Mouse (Mus musculus): ENCODE results near the gene Ctnna2. TPM values are rescaled to one million over a fixed set of nuclear protein-coding genes. Genes with fewer than 3 reads are reported as not detected.

The Ctnna2 gene
- total and polyA plus RNA-seq, 2 experiments from 2014 or later, result 0.22 TPM; not detected in 1

- TF ChIP-seq EP300 (IDR thresholded peaks at IDR 0.05; ENCODE audit: low read depth) (no peak), CTCF (IDR thresholded peaks at IDR 0.05; ENCODE audit: low read depth) (no peak)
- Histone ChIP-seq H3K9ac (replicated peaks; ENCODE audit: low read depth, low read length) (no peak overlapping the region), H3K4me1 (ENCODE audit: control insufficient read depth, insufficient read depth) (no peaks in the 10 kb centered on the region), H3K4me3 (ENCODE audit: low read depth, low read length) (no peak overlapping the region), H3K27me3 (ENCODE audit: control insufficient read depth, insufficient read depth, low read length) (no peaks in the 10 kb centered on the region), H3K4me2 (ENCODE audit: low read depth, low read length) (no peak overlapping the region), H3K27ac (ENCODE audit: low read depth) (no peak overlapping the region), H3K9me3 (replicated peaks; ENCODE audit: control insufficient read depth, low read length) (no peaks in the 10 kb centered on the region), H3K36me3 (replicated peaks; ENCODE audit: control insufficient read depth, insufficient read depth, low read length) (no peaks in the 10 kb centered on the region)
- no peak for DNase-seq (ENCODE audit: low spot score)
- no peak for ATAC-seq (ENCODE audit: insufficient read depth, low read depth)
Observed at GRCm38 (mm10) chr6:77425746-77426145, 553.8 kb downstream of the Ctnna2 start.

- TF ChIP-seq EP300 (IDR thresholded peaks at IDR 0.05; ENCODE audit: low read depth), result no peak
- no peak for TF ChIP-seq CTCF (IDR thresholded peaks at IDR 0.05; ENCODE audit: low read depth)
- 59% methylated on average over 4 of the region's 4 CpGs for WGBS
Observed at GRCm38 (mm10) chr6:77424826-77425225, 554.7 kb downstream of the Ctnna2 start.

GRCm38 (mm10) chr6:77421564-77422139 lies 557.8 kb downstream of the Ctnna2 start:
- Histone ChIP-seq H3K4me2 (ENCODE audit: low read depth, low read length) (no peak overlapping the region), H3K27ac (ENCODE audit: low read depth) (no peak overlapping the region), H3K4me3 (ENCODE audit: low read depth, low read length) (no peak overlapping the region), H3K4me1 (ENCODE audit: control insufficient read depth, insufficient read depth) (no peaks in the 10 kb centered on the region), H3K36me3 (replicated peaks; ENCODE audit: control insufficient read depth, insufficient read depth, low read length) (no peaks in the 10 kb centered on the region), H3K9ac (replicated peaks; ENCODE audit: low read depth, low read length) (no peak overlapping the region), H3K27me3 (ENCODE audit: control insufficient read depth, insufficient read depth, low read length) (no peaks in the 10 kb centered on the region), H3K9me3 (replicated peaks; ENCODE audit: control insufficient read depth, low read length) (no peaks in the 10 kb centered on the region)
- TF ChIP-seq CTCF (IDR thresholded peaks at IDR 0.05; ENCODE audit: low read depth) (no peak), EP300 (IDR thresholded peaks at IDR 0.05; ENCODE audit: low read depth) (no peak)
- no peak for ATAC-seq (ENCODE audit: insufficient read depth, low read depth)
- no peak for DNase-seq (ENCODE audit: low spot score)
- WGBS, result 51% methylated on average over 3 of the region's 3 CpGs

More at GRCm38 (mm10) chr6:77424826-77425225, 554.7 kb downstream of the Ctnna2 start:
- no peak overlapping the region for H3K27ac ChIP-seq (ENCODE audit: low read depth)
- no peaks in the 10 kb centered on the region for H3K4me1 ChIP-seq (ENCODE audit: control insufficient read depth, insufficient read depth)
- ATAC-seq (ENCODE audit: insufficient read depth, low read depth) (no peak), DNase-seq (ENCODE audit: low spot score) (no peak)
- H3K9me3 ChIP-seq (replicated peaks; ENCODE audit: control insufficient read depth, low read length), result no peaks in the 10 kb centered on the region
- H3K36me3 ChIP-seq (replicated peaks; ENCODE audit: control insufficient read depth, insufficient read depth, low read length), result no peaks in the 10 kb centered on the region
- H3K27me3 ChIP-seq (ENCODE audit: control insufficient read depth, insufficient read depth, low read length), result no peaks in the 10 kb centered on the region
- no peak overlapping the region for H3K4me2 ChIP-seq (ENCODE audit: low read depth, low read length)
- H3K4me3 ChIP-seq (ENCODE audit: low read depth, low read length), result no peak overlapping the region
- no peak overlapping the region for H3K9ac ChIP-seq (replicated peaks; ENCODE audit: low read depth, low read length)

- TF ChIP-seq CTCF (IDR thresholded peaks at IDR 0.05; ENCODE audit: low read depth) (no peak), EP300 (IDR thresholded peaks at IDR 0.05; ENCODE audit: low read depth) (no peak)
- Histone ChIP-seq H3K27me3 (ENCODE audit: control insufficient read depth, insufficient read depth, low read length) (no peaks in the 10 kb centered on the region), H3K9ac (replicated peaks; ENCODE audit: low read depth, low read length) (no peak overlapping the region), H3K4me3 (ENCODE audit: low read depth, low read length) (no peak overlapping the region), H3K9me3 (replicated peaks; ENCODE audit: control insufficient read depth, low read length) (no peaks in the 10 kb centered on the region), H3K4me2 (ENCODE audit: low read depth, low read length) (no peak overlapping the region), H3K4me1 (ENCODE audit: control insufficient read depth, insufficient read depth) (no peaks in the 10 kb centered on the region), H3K36me3 (replicated peaks; ENCODE audit: control insufficient read depth, insufficient read depth, low read length) (no peaks in the 10 kb centered on the region), H3K27ac (ENCODE audit: low read depth) (no peak overlapping the region)
- ATAC-seq (ENCODE audit: insufficient read depth, low read depth) (no peak), DNase-seq (ENCODE audit: low spot score) (no peak)
- WGBS, result 48% methylated on average over 1 of the region's 1 CpGs
Observed at GRCm38 (mm10) chr6:77416999-77417398, 562.5 kb downstream of the Ctnna2 start.

- Histone ChIP-seq H3K4me3 (ENCODE audit: low read depth, low read length) (no peak overlapping the region), H3K27me3 (ENCODE audit: control insufficient read depth, insufficient read depth, low read length) (no peaks in the 10 kb centered on the region), H3K4me2 (ENCODE audit: low read depth, low read length) (no peak overlapping the region), H3K36me3 (replicated peaks; ENCODE audit: control insufficient read depth, insufficient read depth, low read length) (no peaks in the 10 kb centered on the region), H3K4me1 (ENCODE audit: control insufficient read depth, insufficient read depth) (no peaks in the 10 kb centered on the region), H3K9me3 (replicated peaks; ENCODE audit: control insufficient read depth, low read length) (no peaks in the 10 kb centered on the region), H3K9ac (replicated peaks; ENCODE audit: low read depth, low read length) (no peak overlapping the region), H3K27ac (ENCODE audit: low read depth) (no peak overlapping the region)
- 74% methylated on average over 1 of the region's 1 CpGs for WGBS
- ATAC-seq (ENCODE audit: insufficient read depth, low read depth) (no peak), DNase-seq (ENCODE audit: low spot score) (no peak)
- no peak for TF ChIP-seq EP300 (IDR thresholded peaks at IDR 0.05; ENCODE audit: low read depth)
Observed at GRCm38 (mm10) chr6:77413530-77413929, 566.0 kb downstream of the Ctnna2 start.

- no peak for ATAC-seq (ENCODE audit: insufficient read depth, low read depth)
- no peak for TF ChIP-seq EP300 (IDR thresholded peaks at IDR 0.05; ENCODE audit: low read depth)
- TF ChIP-seq CTCF (IDR thresholded peaks at IDR 0.05; ENCODE audit: low read depth), result no peak
Observed at GRCm38 (mm10) chr6:77408481-77408880, 571.0 kb downstream of the Ctnna2 start.

More at GRCm38 (mm10) chr6:77408481-77408880, 571.0 kb downstream of the Ctnna2 start:
- Histone ChIP-seq H3K9me3 (replicated peaks; ENCODE audit: control insufficient read depth, low read length) (no peaks in the 10 kb centered on the region), H3K27ac (ENCODE audit: low read depth) (no peak overlapping the region), H3K4me2 (ENCODE audit: low read depth, low read length) (no peak overlapping the region), H3K4me3 (ENCODE audit: low read depth, low read length) (no peak overlapping the region), H3K4me1 (ENCODE audit: control insufficient read depth, insufficient read depth) (no peaks in the 10 kb centered on the region), H3K27me3 (ENCODE audit: control insufficient read depth, insufficient read depth, low read length) (no peaks in the 10 kb centered on the region), H3K36me3 (replicated peaks; ENCODE audit: control insufficient read depth, insufficient read depth, low read length) (no peaks in the 10 kb centered on the region), H3K9ac (replicated peaks; ENCODE audit: low read depth, low read length) (no peak overlapping the region)
- 55% methylated on average over 5 of the region's 5 CpGs for WGBS
- DNase-seq (ENCODE audit: low spot score), result no peak
